Mouse (Mus musculus): ENCODE measurements around the gene Gse1. TPM values are rescaled to one million over a fixed set of nuclear protein-coding genes. Genes with fewer than 3 reads are reported as not detected.

The Gse1 gene
- polyA plus RNA-seq, 1 experiment from 2014 or later, result 6.7 TPM

DNA sequence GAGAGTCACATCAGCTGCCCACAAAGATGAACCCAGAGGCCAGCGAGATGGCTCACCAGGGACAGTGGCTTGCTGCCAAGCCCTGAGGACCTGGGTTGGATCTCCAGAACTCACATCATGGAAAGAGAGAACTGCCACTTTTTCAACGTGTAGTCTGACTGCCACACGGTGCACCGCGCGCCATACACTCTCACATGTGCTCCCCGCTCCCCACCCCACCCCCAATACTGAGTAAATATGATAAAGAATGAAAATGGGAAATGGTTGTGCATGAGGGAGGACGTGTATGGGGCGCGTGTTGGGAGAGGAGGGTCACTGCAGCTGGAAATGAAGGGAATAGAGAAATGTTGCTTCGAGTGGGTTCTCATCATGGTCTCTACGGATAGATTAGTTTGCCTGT, 241.9 kb downstream of the Gse1 start:
- no peak overlapping the region for H3K9ac ChIP-seq (replicated peaks; ENCODE audit: low read length)
- no peak for ATAC-seq (ENCODE audit: low FRiP score, low TSS enrichment)
- H3K9me3 ChIP-seq (ENCODE audit: low read length), result no peaks in the 10 kb centered on the region
- H3K27me3 ChIP-seq (ENCODE audit: insufficient read depth, low read length), result no peaks in the 10 kb centered on the region
- WGBS, result 86% methylated on average over 12 of the region's 12 CpGs
- H3K27ac ChIP-seq (ENCODE audit: low read length), result no peak overlapping the region
- peaks cover 37% of the 10 kb centered on the region for H3K4me1 ChIP-seq (ENCODE audit: insufficient read depth, low read length)
- no peak overlapping the region for H3K4me2 ChIP-seq (replicated peaks; ENCODE audit: low read depth, low read length)
- no peak overlapping the region for H3K4me3 ChIP-seq (ENCODE audit: low read length)
- H3K36me3 ChIP-seq (ENCODE audit: insufficient read depth, low read length), result no peaks in the 10 kb centered on the region

- no peak overlapping the region for H3K4me3 ChIP-seq (ENCODE audit: low read length)
- no peaks in the 10 kb centered on the region for H3K9me3 ChIP-seq (ENCODE audit: low read length)
- H3K4me2 ChIP-seq (replicated peaks; ENCODE audit: low read depth, low read length), result no peak overlapping the region
- H3K27me3 ChIP-seq (ENCODE audit: insufficient read depth, low read length), result no peaks in the 10 kb centered on the region
- no peak overlapping the region for H3K9ac ChIP-seq (replicated peaks; ENCODE audit: low read length)
- H3K36me3 ChIP-seq (ENCODE audit: insufficient read depth, low read length), result no peaks in the 10 kb centered on the region
- 17% methylated on average over 7 of the region's 7 CpGs for WGBS
- no peak for ATAC-seq (ENCODE audit: low FRiP score, low TSS enrichment)
- H3K4me1 ChIP-seq (ENCODE audit: insufficient read depth, low read length), result peaks cover 30% of the 10 kb centered on the region
- H3K27ac ChIP-seq (ENCODE audit: low read length), result no peak overlapping the region
Measured at GRCm38 (mm10) chr8:120471166-120471565, 242.9 kb downstream of the Gse1 start.

- Histone ChIP-seq H3K4me2 (replicated peaks; ENCODE audit: low read depth, low read length) (no peak overlapping the region), H3K4me3 (ENCODE audit: low read length) (no peak overlapping the region), H3K36me3 (ENCODE audit: insufficient read depth, low read length) (no peaks in the 10 kb centered on the region), H3K4me1 (ENCODE audit: insufficient read depth, low read length) (peaks cover 25% of the 10 kb centered on the region), H3K27ac (ENCODE audit: low read length) (no peak overlapping the region), H3K9me3 (ENCODE audit: low read length) (no peaks in the 10 kb centered on the region), H3K27me3 (ENCODE audit: insufficient read depth, low read length) (no peaks in the 10 kb centered on the region), H3K9ac (replicated peaks; ENCODE audit: low read length) (no peak overlapping the region)
- WGBS, result 49% methylated on average over 2 of the region's 2 CpGs
- ATAC-seq (ENCODE audit: low FRiP score, low TSS enrichment), result no peak
Measured at GRCm38 (mm10) chr8:120471752-120472151, 243.5 kb downstream of the Gse1 start.

DNA sequence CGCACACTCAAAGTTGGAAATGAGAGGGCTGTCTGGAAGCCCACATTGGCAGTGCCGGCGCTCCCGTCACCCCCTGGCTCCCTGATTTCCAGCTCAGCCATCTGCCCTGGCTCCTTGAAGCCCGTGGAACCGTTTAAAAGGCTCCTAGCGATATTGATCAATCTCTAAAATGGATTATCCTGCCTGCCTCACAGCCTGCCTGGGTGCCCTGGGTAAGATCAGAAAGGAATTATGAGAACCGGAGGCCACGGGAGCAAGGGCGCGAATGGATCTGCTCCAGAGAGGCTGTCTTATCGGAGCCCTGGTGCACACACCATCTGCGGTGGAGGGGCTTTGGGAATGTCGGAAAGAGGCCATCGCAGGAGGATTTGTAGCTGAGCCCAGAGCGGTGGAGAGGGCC, 244.0 kb downstream of the Gse1 start:
- H3K9ac ChIP-seq (replicated peaks; ENCODE audit: low read length), result no peak overlapping the region
- H3K36me3 ChIP-seq (ENCODE audit: insufficient read depth, low read length), result no peaks in the 10 kb centered on the region
- no peak overlapping the region for H3K4me3 ChIP-seq (ENCODE audit: low read length)
- 41% methylated on average over 16 of the region's 16 CpGs for WGBS
- H3K27me3 ChIP-seq (ENCODE audit: insufficient read depth, low read length), result no peaks in the 10 kb centered on the region
- H3K27ac ChIP-seq (ENCODE audit: low read length), result no peak overlapping the region
- no peak overlapping the region for H3K4me2 ChIP-seq (replicated peaks; ENCODE audit: low read depth, low read length)
- peaks cover 29% of the 10 kb centered on the region for H3K4me1 ChIP-seq (ENCODE audit: insufficient read depth, low read length)
- no peak for ATAC-seq (ENCODE audit: low FRiP score, low TSS enrichment)
- H3K9me3 ChIP-seq (ENCODE audit: low read length), result no peaks in the 10 kb centered on the region

GRCm38 (mm10) chr8:120473729-120474364, 245.6 kb downstream of the Gse1 start:
- no peak overlapping the region for H3K27ac ChIP-seq (ENCODE audit: low read length)
- H3K4me3 ChIP-seq (ENCODE audit: low read length), result no peak overlapping the region
- ATAC-seq (ENCODE audit: low FRiP score, low TSS enrichment), result peak; percentile 32; the same call in 1 of the 2 replicates
- no peaks in the 10 kb centered on the region for H3K9me3 ChIP-seq (ENCODE audit: low read length)
- H3K27me3 ChIP-seq (ENCODE audit: insufficient read depth, low read length), result no peaks in the 10 kb centered on the region
- no peaks in the 10 kb centered on the region for H3K36me3 ChIP-seq (ENCODE audit: insufficient read depth, low read length)
- H3K4me1 ChIP-seq (ENCODE audit: insufficient read depth, low read length), result peaks cover 30% of the 10 kb centered on the region
- 90% methylated on average over 13 of the region's 13 CpGs for WGBS
- H3K9ac ChIP-seq (replicated peaks; ENCODE audit: low read length), result no peak overlapping the region
- H3K4me2 ChIP-seq (replicated peaks; ENCODE audit: low read depth, low read length), result no peak overlapping the region

- Histone ChIP-seq H3K4me2 (replicated peaks; ENCODE audit: low read depth, low read length) (no peak overlapping the region), H3K9ac (replicated peaks; ENCODE audit: low read length) (no peak overlapping the region), H3K36me3 (ENCODE audit: insufficient read depth, low read length) (no peaks in the 10 kb centered on the region), H3K9me3 (ENCODE audit: low read length) (no peaks in the 10 kb centered on the region), H3K27me3 (ENCODE audit: insufficient read depth, low read length) (no peaks in the 10 kb centered on the region), H3K27ac (ENCODE audit: low read length) (peak overlapping the region; percentile 58; the same call in 1 of the 2 replicates), H3K4me3 (ENCODE audit: low read length) (no peak overlapping the region), H3K4me1 (ENCODE audit: insufficient read depth, low read length) (peaks cover 30% of the 10 kb centered on the region)
- no peak for ATAC-seq (ENCODE audit: low FRiP score, low TSS enrichment)
- WGBS, result 65% methylated on average over 11 of the region's 11 CpGs
Measured at GRCm38 (mm10) chr8:120474496-120475235, 246.4 kb downstream of the Gse1 start.

DNA sequence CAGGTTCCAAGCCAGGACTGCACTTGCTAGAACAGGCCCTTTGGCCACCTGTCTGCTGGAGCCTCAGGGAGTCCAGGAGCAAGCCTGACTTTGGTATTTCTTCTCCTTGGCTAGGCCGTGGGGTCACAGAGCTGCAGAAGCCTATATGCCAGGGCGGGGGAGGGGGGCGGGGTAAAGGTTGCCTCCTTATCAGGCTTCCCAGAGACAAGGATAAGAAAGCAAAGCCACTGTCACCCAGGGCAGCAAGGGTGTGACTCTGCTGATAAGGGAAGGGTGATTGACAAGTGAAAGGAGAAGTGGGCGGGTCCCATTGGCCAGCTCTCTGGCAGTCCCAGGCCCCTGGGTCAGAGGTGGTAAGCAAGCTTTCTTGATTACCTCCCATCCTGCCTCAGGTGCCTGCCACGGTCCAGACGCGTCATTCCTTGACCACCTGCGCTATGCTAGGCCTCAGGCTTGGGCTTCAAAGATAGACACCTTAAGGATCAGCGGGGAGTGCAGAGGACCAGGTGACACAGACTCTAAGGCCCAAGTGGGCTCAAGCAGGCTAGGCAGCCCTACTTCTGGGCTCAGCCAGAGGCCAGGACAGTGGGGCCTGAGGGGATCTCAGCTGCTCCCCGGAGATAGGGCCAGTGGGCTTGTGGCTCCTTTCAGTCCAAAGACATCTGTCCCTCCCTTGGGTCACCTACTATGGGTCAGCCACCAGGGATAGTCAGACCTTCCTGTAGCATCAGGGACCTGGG, 247.4 kb downstream of the Gse1 start:
- Histone ChIP-seq H3K27ac (ENCODE audit: low read length) (no peak overlapping the region), H3K4me1 (ENCODE audit: insufficient read depth, low read length) (peaks cover 30% of the 10 kb centered on the region), H3K27me3 (ENCODE audit: insufficient read depth, low read length) (no peaks in the 10 kb centered on the region), H3K4me2 (replicated peaks; ENCODE audit: low read depth, low read length) (no peak overlapping the region), H3K9me3 (ENCODE audit: low read length) (no peaks in the 10 kb centered on the region), H3K36me3 (ENCODE audit: insufficient read depth, low read length) (no peaks in the 10 kb centered on the region), H3K9ac (replicated peaks; ENCODE audit: low read length) (no peak overlapping the region), H3K4me3 (ENCODE audit: low read length) (no peak overlapping the region)
- 79% methylated on average over 10 of the region's 10 CpGs for WGBS
- no peak for ATAC-seq (ENCODE audit: low FRiP score, low TSS enrichment)

GRCm38 (mm10) chr8:120476711-120477575, 248.7 kb downstream of the Gse1 start:
- Histone ChIP-seq H3K36me3 (ENCODE audit: insufficient read depth, low read length) (no peaks in the 10 kb centered on the region), H3K4me2 (replicated peaks; ENCODE audit: low read depth, low read length) (no peak overlapping the region), H3K4me1 (ENCODE audit: insufficient read depth, low read length) (peaks cover 30% of the 10 kb centered on the region), H3K27ac (ENCODE audit: low read length) (no peak overlapping the region), H3K4me3 (ENCODE audit: low read length) (no peak overlapping the region), H3K9me3 (ENCODE audit: low read length) (no peaks in the 10 kb centered on the region), H3K9ac (replicated peaks; ENCODE audit: low read length) (no peak overlapping the region), H3K27me3 (ENCODE audit: insufficient read depth, low read length) (no peaks in the 10 kb centered on the region)
- no peak for ATAC-seq (ENCODE audit: low FRiP score, low TSS enrichment)
- WGBS, result 64% methylated on average over 25 of the region's 25 CpGs

DNA sequence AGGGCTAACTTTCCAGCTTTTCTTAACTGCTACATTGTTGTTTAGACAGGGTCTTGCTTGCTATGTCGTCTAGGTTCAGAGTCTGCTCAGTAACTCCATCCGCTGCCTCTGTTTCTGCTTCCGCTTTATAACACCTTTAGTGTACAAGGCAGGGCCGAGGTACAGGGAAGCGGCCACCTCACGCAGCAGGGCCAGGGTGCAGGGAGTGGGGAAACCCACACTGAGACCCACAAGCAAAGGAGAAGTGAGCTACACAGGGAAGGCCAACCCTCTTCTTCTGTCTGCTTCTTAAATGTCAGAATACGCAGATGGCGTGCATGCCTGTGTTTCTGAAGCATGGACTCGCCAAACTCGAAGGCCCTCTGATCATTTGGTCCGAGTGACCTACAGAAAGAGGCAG, 250.5 kb downstream of the Gse1 start:
- Histone ChIP-seq H3K9ac (replicated peaks; ENCODE audit: low read length) (no peak overlapping the region), H3K36me3 (ENCODE audit: insufficient read depth, low read length) (no peaks in the 10 kb centered on the region), H3K4me2 (replicated peaks; ENCODE audit: low read depth, low read length) (no peak overlapping the region), H3K27me3 (ENCODE audit: insufficient read depth, low read length) (no peaks in the 10 kb centered on the region), H3K4me3 (ENCODE audit: low read length) (no peak overlapping the region), H3K27ac (ENCODE audit: low read length) (no peak overlapping the region), H3K9me3 (ENCODE audit: low read length) (no peaks in the 10 kb centered on the region), H3K4me1 (ENCODE audit: insufficient read depth, low read length) (peaks cover 23% of the 10 kb centered on the region)
- no peak for ATAC-seq (ENCODE audit: low FRiP score, low TSS enrichment)
- 89% methylated on average over 11 of the region's 11 CpGs for WGBS
